Mouse (Mus musculus) testis, adult 2 months (tissue): ENCODE results near the gene Gm17581. TPM values are rescaled to one million over a fixed set of nuclear protein-coding genes. Genes with fewer than 3 reads are reported as not detected.
A peak's percentile ranks its signal among the peaks of the same experiment; 100 is the strongest.

Experiments
- H3K27ac ChIP-seq: fragments of 200-500 bp; 2 replicates; pipeline ENCODE4 v1.5.1; 2012; ENCODE audit warnings: low read depth, low read length; ENCODE audit not compliant: control insufficient read depth, insufficient read depth
- H3K27me3 ChIP-seq: fragments of 200-500 bp; 2 replicates; pipeline ENCODE4 v1.6.1; 2012; ENCODE audit warnings: mild to moderate bottlenecking, low read length, moderate library complexity; ENCODE audit not compliant: control insufficient read depth, insufficient read depth
- H3K36me3 ChIP-seq: fragments of 200-500 bp; 2 replicates; pipeline ENCODE4 v1.6.1; 2012; ENCODE audit warnings: mild to moderate bottlenecking, low read length; ENCODE audit not compliant: control insufficient read depth, insufficient read depth
- H3K4me1 ChIP-seq: fragments of 200-500 bp; 2 replicates; pipeline ENCODE4 v1.6.1; 2012; ENCODE audit warnings: low read length; ENCODE audit not compliant: control insufficient read depth, insufficient read depth
- H3K4me3 ChIP-seq: fragments of 200-500 bp; 2 replicates; pipeline ENCODE4 v1.5.1; 2012; ENCODE audit warnings: low read depth, mild to moderate bottlenecking, low read length, moderate library complexity, mixed read lengths; ENCODE audit not compliant: control insufficient read depth
- CTCF ChIP-seq: fragments of 200-500 bp; IDR thresholded peaks from 2 replicates; pipeline ENCODE4 v1.5.1; 2012; ENCODE audit warnings: low read depth, mild to moderate bottlenecking, inconsistent platforms, low read length, moderate library complexity; ENCODE audit not compliant: control insufficient read depth, insufficient read depth, insufficient replicate concordance
- POLR2A ChIP-seq: fragments of 200-500 bp; IDR thresholded peaks from 2 replicates; pipeline ENCODE4 v1.6.1; 2012; ENCODE audit warnings: low read depth, mild to moderate bottlenecking, inconsistent platforms, low read length, moderate library complexity; ENCODE audit not compliant: control insufficient read depth
- polyA plus RNA-seq: library from polyadenylated mRNA; depleted of rRNA; stranded (reverse); fragments of >200 nt; gene quantifications from 2 replicates; pipeline ENCODE4 v1.2.3, GENCODE M21; 2012

The Gm17581 gene
- polyA plus RNA-seq, 1 experiment, result not detected

- Histone ChIP-seq H3K4me3 (peak within 1 kb of the TSS; percentile 63), H3K27me3 (0 out of 2 replicates have a peak, but pooled peaks cover 4% of the 10 kb centered on the region), H3K36me3 (no peaks in the 10 kb centered on the region), H3K4me1 (peaks cover 10% of the 10 kb centered on the region), H3K27ac (no peak within 1 kb of the TSS)
- TF ChIP-seq POLR2A (no peak), CTCF (no peak)
These were observed 15.5 kb upstream of the Gm17581 start, which contains the start of gene Procr for GRCm38 (mm10) chr2:155751014-155751786. TSS of gene Procr (plus strand) at chr2:155751117.

- H3K4me1 ChIP-seq, result peaks cover 10% of the 10 kb centered on the region
- TF ChIP-seq POLR2A (no peak), CTCF (no peak)
- 0 out of 2 replicates have a peak, but pooled peaks cover 4% of the 10 kb centered on the region for H3K27me3 ChIP-seq
- no peak overlapping the region for H3K4me3 ChIP-seq
- H3K36me3 ChIP-seq, result no peaks in the 10 kb centered on the region
- H3K27ac ChIP-seq, result no peak overlapping the region
These were observed 13.7 kb upstream of the Gm17581 start for GRCm38 (mm10) chr2:155749394-155749793.

GRCm38 (mm10) chr2:155745487-155745886 lies 9.8 kb upstream of the Gm17581 start:
- TF ChIP-seq POLR2A, result no peak
- H3K27ac ChIP-seq, result no peak overlapping the region
- H3K4me3 ChIP-seq, result no peak overlapping the region
- H3K4me1 ChIP-seq, result no peaks in the 10 kb centered on the region; the same call in 1 of the 2 replicates
- H3K36me3 ChIP-seq, result no peaks in the 10 kb centered on the region
- H3K27me3 ChIP-seq, result no peaks in the 10 kb centered on the region

- Histone ChIP-seq H3K4me1 (no peaks in the 10 kb centered on the region; the same call in 1 of the 2 replicates), H3K27me3 (no peaks in the 10 kb centered on the region), H3K4me3 (no peak overlapping the region), H3K36me3 (no peaks in the 10 kb centered on the region), H3K27ac (no peak overlapping the region)
- TF ChIP-seq POLR2A (no peak), CTCF (no peak)
These were observed 7.7 kb upstream of the Gm17581 start for GRCm38 (mm10) chr2:155743351-155743750.

- Histone ChIP-seq H3K4me1 (no peaks in the 10 kb centered on the region; the same call in 1 of the 2 replicates), H3K4me3 (no peak overlapping the region), H3K27ac (no peak overlapping the region), H3K36me3 (no peaks in the 10 kb centered on the region), H3K27me3 (no peaks in the 10 kb centered on the region)
- TF ChIP-seq CTCF, result no peak
- TF ChIP-seq POLR2A, result no peak
These were observed 7.3 kb upstream of the Gm17581 start for GRCm38 (mm10) chr2:155742931-155743337.

- no peak for TF ChIP-seq CTCF
- TF ChIP-seq POLR2A, result no peak
- Histone ChIP-seq H3K27ac (no peak overlapping the region), H3K4me3 (no peak overlapping the region), H3K36me3 (no peaks in the 10 kb centered on the region), H3K4me1 (no peaks in the 10 kb centered on the region; the same call in 1 of the 2 replicates), H3K27me3 (no peaks in the 10 kb centered on the region)
These were observed 6.5 kb upstream of the Gm17581 start for GRCm38 (mm10) chr2:155742211-155742610.

GRCm38 (mm10) chr2:155737803-155738202 lies 2.1 kb upstream of the Gm17581 start:
- Histone ChIP-seq H3K27ac (no peak overlapping the region), H3K4me3 (no peak overlapping the region), H3K4me1 (no peaks in the 10 kb centered on the region; the same call in 1 of the 2 replicates), H3K36me3 (no peaks in the 10 kb centered on the region), H3K27me3 (no peaks in the 10 kb centered on the region)
- no peak for TF ChIP-seq CTCF
- no peak for TF ChIP-seq POLR2A

- Histone ChIP-seq H3K27me3 (no peaks in the 10 kb centered on the region), H3K27ac (no peak overlapping the region)
These were observed 1.3 kb upstream of the Gm17581 start for GRCm38 (mm10) chr2:155736936-155737335.

More at GRCm38 (mm10) chr2:155736936-155737335, 1.3 kb upstream of the Gm17581 start:
- Histone ChIP-seq H3K36me3 (no peaks in the 10 kb centered on the region), H3K4me1 (no peaks in the 10 kb centered on the region), H3K4me3 (no peak overlapping the region)
- TF ChIP-seq CTCF (no peak), POLR2A (no peak)
